Mouse (Mus musculus): ENCODE measurements around the gene Cerkl.

The Cerkl gene

DNA sequence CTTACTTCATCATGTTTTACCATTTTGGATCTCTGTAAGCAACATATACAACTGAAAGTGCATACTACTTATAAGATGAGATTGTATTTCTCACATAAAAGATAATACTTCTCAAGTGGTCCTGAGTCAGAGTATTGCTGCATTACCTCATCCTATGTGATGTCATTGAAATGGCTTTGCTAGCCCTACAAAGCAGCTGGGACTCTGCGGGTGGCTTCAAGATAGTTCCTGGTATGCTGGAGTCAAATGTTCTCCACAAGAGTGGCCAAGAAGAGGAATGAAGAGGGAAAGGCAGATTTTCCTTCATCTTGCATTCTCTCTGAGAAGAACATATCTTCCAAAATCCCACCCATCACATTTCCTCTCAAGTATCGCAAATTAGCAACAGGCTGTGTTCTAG is 13.2 kb downstream of the Cerkl start:
- no peak for DNase-seq (ENCODE audit: low spot score in 2 of 2)

DNA sequence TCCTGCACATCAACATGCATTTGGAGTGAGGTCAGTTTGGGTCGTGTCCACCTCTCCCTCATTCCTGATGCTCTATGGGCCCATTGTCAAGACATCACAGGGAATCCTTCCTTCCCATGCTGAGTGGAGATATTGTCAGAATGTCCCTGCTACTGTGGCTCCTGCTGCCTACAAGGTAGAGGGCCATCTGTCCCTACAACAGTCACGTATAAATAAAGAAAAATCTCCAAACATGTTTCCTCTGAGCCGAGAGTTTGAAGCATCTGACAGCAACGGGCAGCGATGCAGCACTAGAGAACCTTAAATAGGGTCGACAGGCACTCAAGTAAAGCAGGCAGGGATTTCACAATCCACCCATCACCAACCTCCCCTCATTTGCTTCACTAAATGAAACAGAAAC is 13.7 kb downstream of the Cerkl start:
- DNase-seq (ENCODE audit: low spot score in 2 of 2): no peak

DNA sequence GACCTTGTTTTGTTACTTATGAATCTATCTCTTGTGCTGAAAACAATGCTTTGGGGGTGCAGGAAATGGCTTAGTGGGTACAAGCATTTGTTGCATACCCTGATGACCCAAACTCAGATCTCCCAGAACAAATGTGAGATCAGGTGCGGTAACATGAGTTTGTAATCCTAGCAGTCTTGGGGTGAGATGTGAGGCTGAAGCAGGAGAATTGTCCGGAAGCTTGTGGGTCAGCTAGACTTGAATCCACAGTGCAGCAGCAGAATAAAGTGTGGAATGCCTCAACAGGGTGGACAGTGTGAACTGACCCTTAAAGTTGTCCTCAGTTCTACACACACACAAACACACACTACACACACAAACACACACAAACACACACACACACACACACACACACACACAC is 14.4 kb downstream of the Cerkl start:
- no peak for DNase-seq (ENCODE audit: low spot score in 2 of 2)

DNA sequence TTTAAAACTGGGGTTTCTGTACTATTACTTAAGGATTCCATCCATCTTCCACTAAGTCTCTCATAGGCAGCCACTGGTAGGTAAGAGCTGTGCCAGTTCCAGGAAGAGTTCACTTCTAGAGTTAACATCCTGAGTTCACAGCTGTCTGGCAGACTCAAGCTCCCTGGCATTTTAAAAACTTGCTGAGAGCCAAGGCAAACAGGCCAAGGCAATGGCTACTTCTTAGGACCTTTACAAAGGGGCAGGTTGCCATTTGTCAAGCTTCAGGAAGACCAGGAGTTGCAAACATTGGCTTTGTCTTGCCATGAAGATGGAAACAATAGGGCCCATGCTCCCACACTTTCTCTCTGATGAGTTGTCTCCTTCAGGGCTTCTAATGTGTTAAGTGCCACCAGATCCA is 26.5 kb downstream of the Cerkl start:
- no peak for DNase-seq (ENCODE audit: low spot score in 2 of 2)

DNA sequence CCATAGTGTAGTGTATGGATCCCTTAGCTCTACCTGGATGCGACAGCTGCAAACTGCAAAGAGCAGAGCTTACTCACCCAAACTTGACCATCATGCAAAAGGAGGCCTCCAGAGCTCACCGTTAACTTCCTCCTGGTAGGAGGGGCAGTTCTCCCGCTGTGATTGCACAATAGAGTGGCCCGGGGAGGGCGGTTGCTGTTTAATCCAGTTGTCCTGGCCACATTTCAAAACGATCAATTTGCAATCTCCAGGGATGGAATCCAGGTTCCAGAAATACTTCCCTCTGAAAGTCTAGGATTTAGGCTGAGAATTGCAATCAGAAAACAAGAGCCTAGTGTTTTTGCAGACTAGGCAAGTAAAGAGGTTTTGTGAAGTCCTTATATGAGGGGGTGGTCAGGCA is 26.9 kb downstream of the Cerkl start:
- DNase-seq (ENCODE audit: low spot score in 2 of 2): no peak

DNA sequence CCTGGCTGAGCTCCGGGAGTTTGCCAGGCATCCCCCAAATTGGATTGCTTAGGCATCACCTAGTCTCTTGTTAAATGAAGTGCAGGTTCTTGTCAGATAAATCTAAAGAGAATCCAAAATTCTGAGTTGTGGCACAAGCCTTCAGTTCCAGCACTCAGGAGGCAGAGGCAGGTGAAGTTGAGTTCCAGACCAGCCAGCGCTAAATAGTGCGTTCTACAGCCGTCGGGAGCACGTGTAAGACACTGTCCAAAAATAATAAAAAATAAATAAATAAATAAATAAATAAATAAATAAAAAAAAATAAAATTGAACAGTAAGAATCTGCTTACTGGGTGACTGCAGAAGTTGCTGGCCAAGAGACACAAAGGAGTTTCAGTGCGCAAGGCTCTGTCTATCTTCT is 27.5 kb downstream of the Cerkl start:
- no peak for DNase-seq (ENCODE audit: low spot score in 2 of 2)

DNA sequence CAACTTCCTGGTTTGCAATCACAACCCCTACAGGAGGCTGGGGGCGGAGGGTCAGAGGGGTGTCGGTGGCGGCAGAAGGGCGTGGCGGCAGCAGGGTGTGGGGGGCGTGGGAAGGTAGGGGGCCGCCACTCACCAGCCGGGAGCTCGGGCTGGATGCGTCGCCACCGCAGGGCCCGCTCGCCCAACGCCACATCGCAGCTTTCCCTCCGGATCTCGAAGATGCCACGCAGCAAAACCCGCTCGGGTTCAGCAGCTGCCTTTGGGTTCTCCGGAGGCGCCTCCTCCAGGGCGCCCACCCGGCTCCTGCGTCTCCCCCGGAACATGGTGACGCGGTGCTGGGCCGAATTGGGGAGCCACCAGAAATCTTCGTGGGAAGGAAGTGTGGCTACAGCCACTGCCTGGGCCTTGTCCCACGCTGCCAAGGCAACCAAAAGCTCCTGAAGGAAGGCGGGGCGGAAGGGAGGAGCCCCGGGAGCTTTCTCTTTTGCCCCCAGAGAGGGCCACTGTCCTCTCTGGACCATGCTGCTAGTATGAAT is 27.9 kb downstream of the Cerkl start:
- no peak for DNase-seq (ENCODE audit: low spot score in 2 of 2)

DNA sequence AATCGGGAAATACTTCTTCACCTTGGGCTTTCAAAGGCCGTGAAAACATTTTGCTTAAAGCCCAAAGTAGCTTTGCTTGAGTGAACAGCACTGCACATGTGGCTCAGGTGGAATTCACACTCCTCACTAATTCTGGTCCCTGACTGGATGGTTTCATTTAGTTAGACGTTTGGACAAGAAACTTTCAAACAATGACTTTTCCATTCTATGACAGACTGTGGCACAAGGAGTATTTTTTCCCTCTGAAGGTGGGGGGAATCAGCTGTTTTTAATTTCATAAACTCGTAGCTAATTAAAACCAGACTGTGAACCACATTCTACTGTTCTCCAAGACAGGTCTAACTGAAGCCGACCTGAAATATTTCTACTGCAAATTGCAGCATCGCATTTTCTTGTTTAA is 28.6 kb downstream of the Cerkl start:
- no peak for DNase-seq (ENCODE audit: low spot score in 2 of 2)

DNA sequence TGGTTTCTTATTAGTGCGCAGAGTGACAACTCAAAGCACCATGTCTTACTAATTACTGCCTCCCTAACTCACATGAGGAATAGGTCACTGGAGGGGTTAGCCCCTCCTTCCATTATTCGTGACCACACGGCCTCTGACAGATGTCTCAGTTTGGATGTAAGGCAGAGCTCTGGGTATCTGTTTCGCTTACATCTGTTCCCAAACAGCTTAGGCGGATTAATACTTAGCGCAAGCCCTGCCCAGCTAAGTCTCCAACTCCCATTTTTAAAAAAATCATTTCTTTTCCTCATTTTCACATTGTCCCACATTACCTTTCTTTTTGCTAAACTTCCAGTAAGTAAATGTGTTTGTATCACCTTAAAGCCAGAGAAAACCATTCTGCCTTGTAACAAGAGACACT is 34.9 kb downstream of the Cerkl start:
- no peak for DNase-seq (ENCODE audit: low spot score in 2 of 2)

DNA sequence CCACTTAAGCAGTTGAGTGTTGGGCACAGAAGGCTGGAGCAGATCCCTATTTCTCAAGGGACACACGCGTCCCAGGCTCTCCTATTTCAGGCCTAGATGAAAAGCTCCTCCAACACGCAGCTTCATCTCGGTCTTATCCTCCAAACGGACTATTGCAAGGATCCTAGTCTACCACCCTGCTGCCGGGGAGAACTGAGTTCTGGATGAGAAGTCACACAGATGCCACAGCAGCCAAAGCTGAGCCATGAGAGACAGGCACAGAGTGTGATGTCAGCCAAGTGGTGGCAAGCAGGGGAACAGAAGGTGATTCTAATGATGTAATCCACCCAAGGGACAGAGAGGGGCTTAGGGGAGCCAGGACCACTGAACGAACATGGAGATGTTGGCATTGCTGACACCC is 42.1 kb downstream of the Cerkl start:
- DNase-seq (ENCODE audit: low spot score in 2 of 2): no peak

DNA sequence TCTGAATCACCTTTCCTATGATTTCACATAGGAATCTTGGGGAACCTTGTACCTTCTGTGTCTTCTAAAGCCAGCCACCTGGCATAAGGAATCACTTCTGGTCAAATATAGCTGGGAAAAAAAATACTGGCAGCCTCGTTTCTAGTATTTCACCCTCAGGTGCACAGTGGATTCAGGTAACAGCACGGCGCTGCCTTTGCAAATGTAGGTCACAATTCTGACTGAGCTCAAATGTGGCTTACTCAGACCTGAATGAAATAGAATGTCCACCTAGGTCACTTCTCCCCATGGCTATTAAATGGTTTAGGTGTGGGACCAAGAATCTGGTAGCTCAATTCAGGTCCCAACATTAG is 45.7 kb downstream of the Cerkl start:
- no peak for DNase-seq (ENCODE audit: low spot score in 2 of 2)

DNA sequence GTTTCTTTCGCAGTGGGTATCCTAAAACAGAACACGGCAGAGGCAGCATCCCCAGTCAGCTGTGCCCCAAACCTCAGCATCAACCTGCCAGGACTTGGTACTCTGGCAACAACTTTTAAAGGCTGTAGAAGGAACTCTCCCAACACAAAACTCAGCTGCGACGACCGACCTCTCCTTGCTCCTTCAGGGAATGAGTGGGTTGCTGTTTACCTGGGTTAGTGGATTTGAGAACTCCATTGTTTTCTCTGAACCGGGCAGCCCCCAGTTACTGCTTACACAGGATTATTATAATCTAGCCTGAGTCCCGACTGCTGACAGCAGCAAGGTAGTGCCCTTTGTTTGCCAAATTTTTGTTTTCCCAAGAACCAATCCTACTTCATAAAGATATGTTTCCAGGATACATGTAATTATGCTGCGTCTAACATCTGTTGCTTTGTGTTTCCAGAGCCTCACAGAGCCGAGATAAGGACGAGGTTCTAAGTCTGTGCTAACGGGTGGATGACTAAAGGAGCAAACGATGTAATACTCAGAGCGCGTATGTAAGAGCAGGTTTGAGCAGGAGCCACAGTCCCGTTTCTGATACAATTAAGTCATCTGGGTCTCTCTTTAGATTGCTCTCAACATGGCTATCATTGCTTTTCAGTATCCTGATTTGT is 46.2 kb downstream of the Cerkl start:
- no peak for DNase-seq (ENCODE audit: low spot score in 2 of 2)

DNA sequence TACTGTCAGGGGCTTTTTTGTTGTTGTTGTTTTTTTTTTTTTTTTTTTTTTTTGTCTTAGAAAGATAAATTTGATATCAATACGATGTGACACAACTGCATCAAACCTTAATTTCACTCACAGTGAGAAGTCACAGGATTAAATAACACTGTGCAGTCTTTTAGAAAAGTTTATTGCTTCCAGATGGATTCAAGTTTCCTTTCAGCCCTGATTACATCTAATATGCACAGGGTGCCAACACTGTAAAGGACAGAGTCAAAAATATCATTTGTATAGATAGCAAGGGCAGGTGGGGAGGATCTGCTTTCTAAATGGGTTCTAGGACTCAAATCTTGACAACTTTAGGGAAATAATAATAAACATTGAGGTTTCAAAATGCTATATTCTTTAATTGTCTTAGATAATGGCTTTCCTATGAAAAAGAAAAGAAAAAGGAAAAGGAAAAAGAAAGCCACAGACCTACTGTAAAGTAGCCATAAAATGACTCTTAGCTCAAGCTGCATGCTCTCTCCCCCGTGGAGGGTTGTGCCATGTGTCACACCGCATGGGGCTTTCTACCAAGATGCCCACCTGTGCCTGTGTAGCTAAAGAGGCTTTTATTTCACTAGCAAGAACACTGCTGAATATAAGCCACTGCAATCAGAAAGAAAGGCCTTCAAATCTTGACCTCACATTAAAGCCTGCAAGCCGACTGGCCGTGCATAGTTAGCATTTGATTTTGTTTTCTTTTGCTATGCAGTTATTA is 50.8 kb downstream of the Cerkl start:
- no peak for DNase-seq (ENCODE audit: low spot score in 2 of 2)

DNA sequence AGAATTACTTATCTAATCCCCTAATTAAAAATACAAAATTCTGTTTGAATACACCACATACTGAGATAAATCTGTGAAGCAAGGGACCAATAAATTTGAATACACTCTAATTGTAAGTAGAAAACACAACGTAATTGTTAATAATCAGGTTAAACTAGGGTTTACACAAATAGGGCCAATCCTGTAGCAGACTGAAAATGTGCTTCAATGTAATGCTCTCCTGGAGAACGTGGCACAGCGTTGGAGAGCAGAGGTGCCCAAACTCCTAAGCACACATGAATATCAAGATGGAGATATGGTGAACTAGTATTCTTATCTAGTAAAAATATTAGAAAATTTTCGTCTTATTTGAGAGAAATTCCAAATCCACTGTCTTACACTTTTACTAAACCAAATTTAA is 56.5 kb downstream of the Cerkl start:
- DNase-seq (ENCODE audit: low spot score in 2 of 2): no peak

DNA sequence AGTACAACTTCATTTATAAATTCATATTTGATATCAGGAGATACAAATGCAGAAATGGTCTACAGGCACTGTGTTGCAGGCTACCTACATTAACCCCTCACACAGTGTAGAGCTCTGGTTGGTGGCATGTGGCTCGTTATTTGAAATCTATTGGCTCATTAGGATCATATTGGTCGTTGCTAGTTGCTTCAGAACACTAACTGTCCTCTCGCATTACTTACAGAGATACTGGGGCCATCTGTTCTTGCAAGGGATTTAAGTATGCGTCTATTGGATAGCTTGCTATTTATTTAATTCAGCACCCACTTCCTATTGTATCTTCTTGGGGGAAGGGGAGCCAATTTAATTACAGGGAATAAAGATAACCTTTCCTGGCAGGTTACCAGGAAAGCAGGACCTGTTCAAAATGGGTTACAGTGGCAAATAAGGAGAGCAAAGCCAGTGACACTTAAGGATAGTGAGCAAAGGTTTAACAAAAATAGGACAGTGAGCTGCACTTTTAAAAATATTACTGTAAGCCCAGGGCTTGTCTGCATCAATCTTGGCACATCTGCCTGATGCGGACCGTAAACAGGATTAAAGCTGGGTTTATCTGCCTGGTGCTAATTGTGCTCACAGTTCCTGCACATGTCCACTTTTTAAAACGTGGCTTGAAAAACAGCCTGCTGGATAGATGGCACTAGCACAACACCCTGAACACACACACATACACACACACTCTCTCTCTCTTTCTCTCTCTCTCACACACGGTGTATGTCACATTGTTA is 57.2 kb downstream of the Cerkl start:
- DNase-seq (ENCODE audit: low spot score in 2 of 2): no peak

DNA sequence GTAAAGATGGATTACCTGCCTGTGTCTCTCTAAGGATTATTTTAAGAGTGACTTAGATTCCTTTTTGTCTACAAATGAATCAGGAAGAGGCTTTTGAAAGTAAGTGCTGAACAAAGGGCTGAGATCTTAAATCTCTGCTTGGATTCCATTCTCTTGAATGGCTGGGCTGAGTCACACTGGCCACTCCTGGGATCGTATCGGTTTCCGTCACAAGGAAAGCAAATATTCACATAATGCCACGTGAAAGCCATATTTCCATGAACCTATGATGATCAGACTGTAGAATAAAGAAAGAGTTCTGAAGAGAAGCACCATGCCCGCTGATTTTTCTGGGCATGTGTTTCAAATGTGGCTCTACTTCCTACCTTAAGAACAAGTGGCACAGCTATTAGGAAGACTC is 57.8 kb downstream of the Cerkl start:
- no peak for DNase-seq (ENCODE audit: low spot score in 2 of 2)

DNA sequence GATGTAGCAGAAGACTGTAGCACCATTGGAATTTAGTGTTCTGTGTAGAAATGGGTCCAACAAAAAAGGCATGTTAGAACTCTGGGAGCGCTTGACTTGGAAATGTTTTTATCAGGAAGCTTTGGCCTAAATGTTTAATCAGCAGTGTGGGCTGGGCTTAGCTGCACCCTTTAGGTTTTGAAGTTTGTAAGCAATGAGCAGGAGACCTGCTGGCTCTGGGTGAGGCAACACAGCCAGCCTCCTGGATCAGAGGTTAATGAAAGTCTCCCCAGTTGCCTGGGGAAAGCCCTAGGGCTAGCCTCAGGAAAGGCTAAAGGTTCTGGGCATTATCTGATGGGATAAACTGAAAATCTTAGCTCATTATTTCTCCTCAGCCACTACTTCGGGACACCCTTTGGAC is 58.2 kb downstream of the Cerkl start:
- DNase-seq (ENCODE audit: low spot score in 2 of 2): no peak

DNA sequence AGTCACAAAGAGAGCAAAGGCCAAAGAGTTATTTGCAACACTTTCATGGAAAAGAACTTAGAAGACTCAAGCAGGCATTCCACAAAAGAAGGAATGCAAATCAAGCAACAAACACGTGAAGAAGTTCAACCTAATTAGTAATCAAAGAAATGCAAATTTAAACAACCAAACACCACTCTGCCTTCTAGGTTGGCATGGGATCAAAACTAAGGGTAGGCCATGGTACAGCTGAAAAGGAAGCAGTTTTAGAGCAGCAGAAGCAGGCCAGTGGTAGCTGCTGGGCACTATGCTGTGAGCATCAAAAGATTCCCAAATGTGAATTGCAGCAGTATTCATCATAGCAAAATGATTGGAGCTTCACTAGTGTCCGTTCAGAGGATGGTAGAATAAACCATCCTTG is 59.5 kb downstream of the Cerkl start:
- DNase-seq (ENCODE audit: low spot score in 2 of 2): no peak

DNA sequence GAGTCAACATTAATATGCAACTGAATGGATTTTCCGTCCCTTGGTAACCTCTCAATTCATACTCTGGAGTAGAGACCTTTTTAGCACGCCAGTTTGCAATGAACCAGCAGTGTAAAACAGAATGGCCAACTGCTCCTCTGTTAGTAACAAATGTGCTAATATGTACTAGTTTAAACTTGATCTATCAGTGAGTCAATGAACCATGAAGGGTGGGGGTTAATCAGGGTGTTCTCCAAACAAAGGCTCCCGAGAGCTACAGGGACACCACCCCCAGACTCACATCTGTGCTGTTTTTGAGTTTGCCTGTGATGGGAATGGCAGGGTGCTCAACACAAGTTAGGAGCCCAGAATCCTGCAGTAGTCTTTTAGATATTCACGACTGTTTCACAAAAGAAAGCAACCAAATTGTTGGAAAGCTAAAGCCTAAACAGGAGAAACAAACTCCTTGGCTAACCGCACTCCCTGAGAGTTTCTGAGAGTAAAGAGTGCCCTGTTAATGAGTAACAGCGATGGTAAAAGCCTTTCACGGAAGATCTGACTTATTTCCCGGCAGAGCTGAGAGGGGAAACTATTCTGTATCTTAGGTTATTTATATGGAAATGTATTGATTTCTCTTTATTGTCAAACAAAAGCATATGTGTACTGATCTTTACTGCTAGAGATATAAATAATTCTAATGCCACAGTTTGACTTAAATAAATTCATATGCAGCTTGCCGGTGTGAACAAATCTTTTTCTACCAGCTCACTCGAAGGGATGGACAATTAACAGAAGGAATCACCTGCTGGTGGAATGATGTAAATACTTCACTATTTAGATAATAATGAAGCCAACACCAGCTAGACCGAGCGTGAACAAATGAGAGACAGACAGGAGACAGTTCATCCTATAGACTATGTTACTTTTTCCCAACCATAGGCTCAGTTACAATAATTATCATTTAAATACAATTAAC is 77.2 kb downstream of the Cerkl start:
- DNase-seq (ENCODE audit: low spot score in 2 of 2): no peak

DNA sequence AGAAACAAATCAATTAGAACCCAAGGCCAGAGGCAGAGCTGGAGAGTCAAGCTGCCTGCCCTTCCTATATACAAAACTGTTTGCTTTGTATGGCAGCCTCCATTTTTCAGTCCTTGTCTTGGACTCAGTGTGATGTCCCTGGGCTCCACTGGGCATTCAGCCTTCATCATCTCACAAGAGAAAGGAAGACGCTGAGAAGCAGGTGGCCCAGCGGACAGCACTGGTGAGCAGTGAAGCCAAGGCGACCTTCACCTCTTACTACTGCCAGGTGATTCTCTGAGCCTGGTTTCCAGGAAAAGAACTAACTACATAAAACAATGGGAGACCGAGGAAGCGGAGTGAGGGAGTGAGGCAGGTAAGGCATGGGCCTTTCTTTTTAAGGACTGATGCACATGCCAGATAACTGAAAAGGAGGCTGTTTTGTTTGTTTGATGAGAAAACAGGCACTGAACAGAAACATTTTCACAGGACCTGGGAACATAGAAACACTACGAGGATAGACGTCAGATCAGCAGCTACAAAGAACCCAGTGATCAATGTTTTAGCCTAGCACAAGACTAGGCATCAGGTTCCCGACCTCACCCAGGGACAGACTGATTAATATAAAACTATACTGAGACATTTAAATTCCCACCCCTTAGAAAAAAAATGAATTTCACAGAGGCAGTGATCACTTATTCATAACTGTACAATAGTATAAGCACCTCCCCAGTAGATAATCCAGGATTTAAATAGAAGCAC is 78.1 kb downstream of the Cerkl start:
- DNase-seq (ENCODE audit: low spot score in 2 of 2): no peak
